Mouse (Mus musculus) bone marrow, adult 2 months (tissue): Measurements from ENCODE around the gene Usp4.

Experiments
- CTCF ChIP-seq: fragments of 200-500 bp; IDR thresholded peaks from 2 replicates; pipeline ENCODE4 v1.5.1; 2011; ENCODE audit warnings: low read length, control low read depth; ENCODE audit not compliant: control insufficient read depth, insufficient read depth
- POLR2A ChIP-seq: fragments of 200-500 bp; IDR thresholded peaks from 2 replicates; pipeline ENCODE4 v1.6.1; 2011; ENCODE audit warnings: low read depth, mild to moderate bottlenecking, control low read depth, low read length, borderline replicate concordance; ENCODE audit not compliant: control insufficient read depth

GRCm38 (mm10) chr9:108347024-108347423 is 629 bp upstream of the Usp4 start:
- TF ChIP-seq POLR2A (no peak), CTCF (no peak)
